Mouse (Mus musculus): ENCODE data around the gene Ints14. TPM values are rescaled to one million over a fixed set of nuclear protein-coding genes. Genes with fewer than 3 reads are reported as not detected.

Gene Ints14
- polyA plus RNA-seq, 1 experiment from 2014 or later, result 35.1 TPM

DNA sequence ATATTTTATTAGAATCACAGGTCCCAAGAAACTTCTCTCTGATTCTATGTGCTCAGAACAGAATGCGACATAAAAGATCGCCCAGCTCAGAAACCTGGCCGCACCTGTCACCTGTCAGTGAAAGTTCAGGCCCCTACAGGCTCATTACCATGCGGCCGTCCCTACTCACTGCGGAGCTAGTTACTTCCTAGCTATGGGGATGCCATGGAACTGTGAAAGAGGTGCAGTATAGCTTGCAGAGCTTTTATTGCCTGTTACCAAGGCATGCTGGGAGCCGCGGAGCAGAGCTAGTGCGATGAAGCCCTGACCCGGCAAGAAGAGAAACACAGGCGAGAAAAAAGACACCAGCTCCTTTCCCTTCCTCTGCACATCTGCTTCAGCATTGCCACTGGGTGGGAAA lies 16.7 kb upstream of the Ints14 start:
- no peaks in the 10 kb centered on the region for H3K9me3 ChIP-seq (replicated peaks; ENCODE audit: control insufficient read depth, low read length, poor library complexity, severe bottlenecking)
- H3K27me3 ChIP-seq (ENCODE audit: control insufficient read depth, insufficient read depth, low read depth, low read length), result no peaks in the 10 kb centered on the region
- 23% methylated on average over 11 of the region's 11 CpGs for WGBS
- no peak overlapping the region for H3K4me3 ChIP-seq (ENCODE audit: low read depth, low read length)
- ATAC-seq, result no peak
- no peak overlapping the region for H3K9ac ChIP-seq (ENCODE audit: low read depth, low read length)
- no peaks in the 10 kb centered on the region for H3K36me3 ChIP-seq (ENCODE audit: control insufficient read depth, insufficient read depth, low read length)
- H3K4me1 ChIP-seq (ENCODE audit: control insufficient read depth, insufficient read depth, low read length), result no peaks in the 10 kb centered on the region
- no peak overlapping the region for H3K27ac ChIP-seq (ENCODE audit: low read length)
- no peak overlapping the region for H3K4me2 ChIP-seq (ENCODE audit: low read length)

DNA sequence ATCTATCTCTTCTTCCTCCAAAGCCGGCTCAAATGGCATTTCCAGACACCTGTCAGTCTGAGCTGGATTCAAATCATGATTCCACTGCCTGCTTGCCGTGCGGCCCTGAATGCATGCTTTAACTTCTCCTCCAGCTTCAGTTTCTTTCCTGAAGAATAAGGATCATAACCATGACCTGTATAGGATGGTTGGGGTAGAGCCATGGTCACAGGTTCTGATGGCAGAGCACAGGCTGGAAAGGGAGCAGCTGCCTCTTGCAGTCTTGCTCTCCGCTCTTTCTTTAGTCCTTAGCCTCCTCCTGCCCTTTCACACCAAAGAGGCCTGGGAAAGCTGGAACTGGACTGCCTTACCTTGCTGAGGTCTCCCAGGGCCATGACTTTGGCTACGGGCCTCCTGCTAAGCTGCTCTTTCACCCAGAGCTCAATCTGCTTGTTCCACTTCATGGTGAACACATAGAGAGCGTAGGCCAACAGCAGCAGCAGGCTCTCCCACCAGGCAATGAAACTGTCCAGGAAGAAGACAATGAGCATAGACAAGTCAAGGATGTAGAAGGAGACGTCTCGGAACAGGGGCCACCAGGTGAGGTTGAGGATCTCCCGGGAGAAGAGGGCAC lies 13.1 kb upstream of the Ints14 start:
- Histone ChIP-seq H3K9me3 (replicated peaks; ENCODE audit: control insufficient read depth, low read length, poor library complexity, severe bottlenecking) (no peaks in the 10 kb centered on the region), H3K9ac (ENCODE audit: low read depth, low read length) (no peak overlapping the region), H3K4me3 (ENCODE audit: low read depth, low read length) (no peak overlapping the region), H3K27ac (ENCODE audit: low read length) (no peak overlapping the region), H3K27me3 (ENCODE audit: control insufficient read depth, insufficient read depth, low read depth, low read length) (no peaks in the 10 kb centered on the region), H3K36me3 (ENCODE audit: control insufficient read depth, insufficient read depth, low read length) (no peaks in the 10 kb centered on the region), H3K4me1 (ENCODE audit: control insufficient read depth, insufficient read depth, low read length) (peaks cover 8% of the 10 kb centered on the region), H3K4me2 (ENCODE audit: low read length) (no peak overlapping the region)
- 86% methylated on average over 9 of the region's 9 CpGs for WGBS
- no peak for ATAC-seq

DNA sequence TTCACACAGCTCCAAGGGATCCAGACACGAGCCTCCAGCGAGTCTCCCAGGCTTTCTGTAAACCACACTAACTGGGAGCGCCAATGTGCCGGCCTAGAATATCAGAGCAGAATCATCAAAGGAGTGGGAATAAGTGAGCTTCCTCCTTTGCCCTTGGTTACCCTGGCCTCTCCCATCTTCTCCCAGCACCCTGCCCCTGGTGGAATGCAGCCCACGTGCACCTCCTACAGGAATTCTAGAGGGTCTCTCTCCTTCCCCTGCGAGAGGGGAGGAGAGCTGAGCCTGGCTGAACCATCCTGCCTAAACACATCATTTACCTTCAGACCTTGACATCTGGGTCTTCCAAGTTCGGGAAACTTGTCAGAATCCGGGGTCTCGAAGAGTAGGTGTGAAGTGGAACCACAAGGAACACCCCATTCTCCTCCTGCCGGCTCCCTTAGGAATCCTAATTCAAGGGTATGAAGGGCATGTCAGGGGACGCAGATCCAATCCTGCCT lies 9.5 kb upstream of the Ints14 start, which contains the start of gene Slc24a1:
TSS of gene Slc24a1 (minus strand) at position 447 of the 497 bp plus-strand sequence.
- 35% methylated on average over 11 of the region's 11 CpGs for WGBS
- Histone ChIP-seq H3K27ac (ENCODE audit: low read length) (no peak within 1 kb of the TSS), H3K9me3 (replicated peaks; ENCODE audit: control insufficient read depth, low read length, poor library complexity, severe bottlenecking) (no peaks in the 10 kb centered on the region), H3K27me3 (ENCODE audit: control insufficient read depth, insufficient read depth, low read depth, low read length) (no peaks in the 10 kb centered on the region), H3K4me2 (ENCODE audit: low read length) (peak within 1 kb of the TSS; percentile 9; the same call in 1 of the 2 replicates), H3K9ac (ENCODE audit: low read depth, low read length) (no peak within 1 kb of the TSS), H3K4me3 (ENCODE audit: low read depth, low read length) (no peak within 1 kb of the TSS), H3K36me3 (ENCODE audit: control insufficient read depth, insufficient read depth, low read length) (no peaks in the 10 kb centered on the region), H3K4me1 (ENCODE audit: control insufficient read depth, insufficient read depth, low read length) (peaks cover 11% of the 10 kb centered on the region)
- ATAC-seq, result no peak

DNA sequence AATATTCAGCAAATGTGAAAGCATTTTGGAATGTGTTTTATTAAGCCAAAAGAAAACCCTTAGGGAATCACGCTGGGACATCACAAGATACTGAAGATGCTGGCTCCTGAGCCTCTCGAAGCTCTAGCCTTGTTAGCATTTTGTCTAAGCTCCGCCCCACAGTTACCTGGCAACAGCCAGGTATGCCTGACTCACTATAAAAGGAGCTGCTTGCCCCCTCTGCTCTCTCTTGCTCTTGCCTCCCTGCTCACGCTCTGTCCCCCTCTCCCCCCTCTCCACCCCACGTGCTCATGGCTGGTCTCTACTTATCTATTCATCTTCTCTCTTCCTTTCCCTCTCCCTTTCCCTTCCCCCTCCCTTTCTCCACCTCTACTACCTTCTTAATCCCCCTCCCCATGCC lies 8.7 kb upstream of the Ints14 start:
- Histone ChIP-seq H3K4me2 (ENCODE audit: low read length) (peak overlapping the region; percentile 9; the same call in 1 of the 2 replicates), H3K4me1 (ENCODE audit: control insufficient read depth, insufficient read depth, low read length) (peaks cover 11% of the 10 kb centered on the region), H3K27me3 (ENCODE audit: control insufficient read depth, insufficient read depth, low read depth, low read length) (no peaks in the 10 kb centered on the region), H3K4me3 (ENCODE audit: low read depth, low read length) (no peak overlapping the region), H3K36me3 (ENCODE audit: control insufficient read depth, insufficient read depth, low read length) (no peaks in the 10 kb centered on the region), H3K9ac (ENCODE audit: low read depth, low read length) (no peak overlapping the region), H3K27ac (ENCODE audit: low read length) (no peak overlapping the region), H3K9me3 (replicated peaks; ENCODE audit: control insufficient read depth, low read length, poor library complexity, severe bottlenecking) (no peaks in the 10 kb centered on the region)
- ATAC-seq, result peak; percentile 32; the same call in 1 of the 2 replicates
- whole genome bisulfite sequencing, result 12% methylated on average over 5 of the region's 5 CpGs

DNA sequence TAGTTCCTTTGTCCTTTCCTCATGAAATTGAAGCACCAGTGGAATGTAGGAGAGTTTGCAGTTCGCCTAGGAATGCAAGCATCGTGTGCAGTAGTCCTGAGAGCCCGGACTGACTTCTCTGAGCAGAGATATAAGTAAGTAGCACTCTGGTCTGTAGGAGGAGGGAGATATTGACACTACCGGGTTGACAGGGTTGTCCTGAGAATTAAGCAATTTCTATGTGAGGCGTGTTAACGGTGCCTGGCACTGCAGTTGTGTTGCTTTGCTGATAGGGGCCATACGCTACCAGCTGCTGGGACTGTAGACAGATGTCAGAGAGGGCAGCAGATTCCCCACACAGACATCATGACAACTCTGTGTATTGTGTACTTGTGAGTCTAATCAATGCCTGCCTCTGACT lies 7.5 kb upstream of the Ints14 start:
- ATAC-seq, result no peak
- peaks cover 11% of the 10 kb centered on the region for H3K4me1 ChIP-seq (ENCODE audit: control insufficient read depth, insufficient read depth, low read length)

DNA sequence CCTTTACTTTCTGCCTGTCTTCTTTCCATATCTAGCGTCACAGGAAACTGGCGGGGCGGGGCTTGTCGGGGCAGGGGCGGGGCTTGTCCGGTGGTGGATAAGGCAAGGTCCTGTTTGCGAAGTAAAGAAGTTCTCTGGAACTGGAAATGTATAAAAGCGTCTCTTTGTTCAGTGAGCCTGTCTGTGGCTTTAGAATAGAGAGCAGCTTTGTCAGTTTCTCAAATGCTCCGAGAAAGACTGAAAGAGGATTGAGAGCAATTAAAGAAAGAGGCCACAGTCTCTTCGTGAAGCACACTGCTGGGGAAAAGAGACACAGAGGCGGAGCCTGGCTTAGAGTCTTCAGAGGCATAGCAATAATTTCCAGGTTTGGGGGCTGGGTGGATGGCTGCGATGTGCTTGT lies 4.4 kb upstream of the Ints14 start:
- Histone ChIP-seq H3K4me3 (ENCODE audit: low read depth, low read length) (no peak overlapping the region), H3K9me3 (replicated peaks; ENCODE audit: control insufficient read depth, low read length, poor library complexity, severe bottlenecking) (no peaks in the 10 kb centered on the region), H3K27ac (ENCODE audit: low read length) (no peak overlapping the region), H3K4me1 (ENCODE audit: control insufficient read depth, insufficient read depth, low read length) (peaks cover 16% of the 10 kb centered on the region), H3K36me3 (ENCODE audit: control insufficient read depth, insufficient read depth, low read length) (no peaks in the 10 kb centered on the region), H3K27me3 (ENCODE audit: control insufficient read depth, insufficient read depth, low read depth, low read length) (no peaks in the 10 kb centered on the region), H3K4me2 (ENCODE audit: low read length) (peak overlapping the region; percentile 8; the same call in 1 of the 2 replicates), H3K9ac (ENCODE audit: low read depth, low read length) (no peak overlapping the region)
- 26% methylated on average over 12 of the region's 12 CpGs for WGBS
- ATAC-seq, result no peak

More for the DNA sequence above, 7.5 kb upstream of the Ints14 start:
- no peaks in the 10 kb centered on the region for H3K9me3 ChIP-seq (replicated peaks; ENCODE audit: control insufficient read depth, low read length, poor library complexity, severe bottlenecking)
- WGBS, result 83% methylated on average over 7 of the region's 7 CpGs
- no peak overlapping the region for H3K4me3 ChIP-seq (ENCODE audit: low read depth, low read length)
- H3K27me3 ChIP-seq (ENCODE audit: control insufficient read depth, insufficient read depth, low read depth, low read length), result no peaks in the 10 kb centered on the region
- no peaks in the 10 kb centered on the region for H3K36me3 ChIP-seq (ENCODE audit: control insufficient read depth, insufficient read depth, low read length)
- H3K9ac ChIP-seq (ENCODE audit: low read depth, low read length), result no peak overlapping the region
- H3K27ac ChIP-seq (ENCODE audit: low read length), result no peak overlapping the region
- no peak overlapping the region for H3K4me2 ChIP-seq (ENCODE audit: low read length)

DNA sequence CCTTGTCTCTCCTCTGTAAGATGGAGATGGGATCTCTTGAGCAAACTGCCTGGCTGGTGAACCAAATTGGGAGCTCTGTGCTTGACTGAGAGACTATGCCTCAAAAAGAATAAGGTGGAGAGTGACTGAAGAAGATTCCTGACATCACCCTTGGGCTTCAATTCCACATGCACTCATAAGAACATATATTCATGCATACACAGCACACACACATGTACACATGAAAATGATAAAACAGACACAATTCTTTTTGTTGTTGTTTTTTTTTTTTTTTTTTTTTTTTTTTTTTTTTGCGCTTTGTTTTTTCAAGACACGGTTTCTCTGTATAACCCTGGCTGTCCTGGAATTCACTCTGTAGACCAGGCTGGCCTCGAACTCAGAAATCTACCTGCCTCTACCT lies 3.4 kb upstream of the Ints14 start:
- Histone ChIP-seq H3K27me3 (ENCODE audit: control insufficient read depth, insufficient read depth, low read depth, low read length) (no peaks in the 10 kb centered on the region), H3K36me3 (ENCODE audit: control insufficient read depth, insufficient read depth, low read length) (no peaks in the 10 kb centered on the region), H3K9ac (ENCODE audit: low read depth, low read length) (no peak overlapping the region), H3K27ac (ENCODE audit: low read length) (no peak overlapping the region), H3K4me2 (ENCODE audit: low read length) (no peak overlapping the region), H3K4me1 (ENCODE audit: control insufficient read depth, insufficient read depth, low read length) (peaks cover 17% of the 10 kb centered on the region), H3K4me3 (ENCODE audit: low read depth, low read length) (no peak overlapping the region), H3K9me3 (replicated peaks; ENCODE audit: control insufficient read depth, low read length, poor library complexity, severe bottlenecking) (no peaks in the 10 kb centered on the region)
- ATAC-seq, result no peak
- 88% methylated on average over 3 of the region's 3 CpGs for WGBS

DNA sequence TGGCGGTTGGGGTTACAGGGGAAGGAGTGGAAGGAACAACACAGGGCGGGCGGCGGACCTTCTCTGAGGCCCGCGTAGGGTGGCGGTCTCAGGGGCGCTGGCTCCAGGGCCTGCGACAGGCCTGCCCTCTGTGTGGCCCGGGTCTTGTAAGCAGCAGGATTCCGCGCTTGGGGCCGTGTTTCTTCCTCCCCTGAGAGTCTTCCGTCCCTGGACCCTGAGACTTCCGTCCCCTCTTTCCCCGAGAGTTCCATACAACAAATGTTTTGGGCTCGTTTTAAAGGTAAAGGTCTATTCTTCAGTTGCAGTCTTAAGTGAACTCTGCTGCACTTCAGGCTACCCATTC lies 244 bp downstream of the Ints14 start:
- Histone ChIP-seq H3K9ac (ENCODE audit: low read depth, low read length) (peak overlapping the region; percentile 95), H3K9me3 (replicated peaks; ENCODE audit: control insufficient read depth, low read length, poor library complexity, severe bottlenecking) (no peaks in the 10 kb centered on the region), H3K36me3 (ENCODE audit: control insufficient read depth, insufficient read depth, low read length) (peaks cover 8% of the 10 kb centered on the region; the same call in 1 of the 2 replicates), H3K4me1 (ENCODE audit: control insufficient read depth, insufficient read depth, low read length) (peaks cover 11% of the 10 kb centered on the region), H3K27me3 (ENCODE audit: control insufficient read depth, insufficient read depth, low read depth, low read length) (no peaks in the 10 kb centered on the region), H3K4me3 (ENCODE audit: low read depth, low read length) (peak overlapping the region; percentile 89), H3K4me2 (ENCODE audit: low read length) (peak overlapping the region; percentile 89), H3K27ac (ENCODE audit: low read length) (peak overlapping the region; percentile 88)
- 0% methylated on average over 15 of the region's 17 CpGs for WGBS
- ATAC-seq, result peak; percentile 79

DNA sequence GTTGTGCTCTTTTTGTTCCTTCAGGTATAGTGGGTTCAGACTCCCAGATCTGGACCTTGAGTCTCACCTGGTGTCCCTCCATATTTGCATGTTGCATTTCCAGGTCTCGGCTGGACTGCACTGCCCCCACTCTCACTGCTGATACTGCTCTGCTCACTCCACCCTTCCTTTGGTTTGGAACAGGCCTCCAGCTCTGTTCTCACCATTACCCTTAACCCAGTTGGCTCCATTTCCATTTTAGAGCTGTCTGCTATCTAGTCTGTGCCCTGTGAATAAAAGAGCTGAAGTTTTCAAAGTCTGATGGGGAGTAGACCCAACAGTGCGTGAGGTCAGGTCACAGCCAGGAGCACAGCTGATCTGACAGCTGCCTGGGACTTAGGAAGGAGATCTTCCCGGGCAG lies 19.8 kb downstream of the Ints14 start:
- WGBS, result 77% methylated on average over 3 of the region's 3 CpGs
- peaks cover 23% of the 10 kb centered on the region for H3K36me3 ChIP-seq (ENCODE audit: control insufficient read depth, insufficient read depth, low read length)

More for the DNA sequence above, 19.8 kb downstream of the Ints14 start:
- Histone ChIP-seq H3K4me2 (ENCODE audit: low read length) (no peak overlapping the region), H3K27me3 (ENCODE audit: control insufficient read depth, insufficient read depth, low read depth, low read length) (no peaks in the 10 kb centered on the region), H3K9ac (ENCODE audit: low read depth, low read length) (no peak overlapping the region), H3K27ac (ENCODE audit: low read length) (no peak overlapping the region), H3K4me1 (ENCODE audit: control insufficient read depth, insufficient read depth, low read length) (no peaks in the 10 kb centered on the region), H3K9me3 (replicated peaks; ENCODE audit: control insufficient read depth, low read length, poor library complexity, severe bottlenecking) (no peaks in the 10 kb centered on the region), H3K4me3 (ENCODE audit: low read depth, low read length) (no peak overlapping the region)
- no peak for ATAC-seq
